Mouse (Mus musculus) liver, adult (tissue): ENCODE data around the gene Rxylt1.

Experiments used
- GATA4 ChIP-seq: IDR thresholded peaks from 2 replicates; pipeline ENCODE4 v1.6.1; 2014; ENCODE audit warnings: mild to moderate bottlenecking, low read length; ENCODE audit not compliant: insufficient replicate concordance

Rxylt1 gene

GRCm38 (mm10) chr10:122096980-122097844 is at the start of gene Rxylt1:
Gene Rxylt1, minus strand, starts transcription at chr10:122097371.
- TF ChIP-seq GATA4 = no peak

DNA sequence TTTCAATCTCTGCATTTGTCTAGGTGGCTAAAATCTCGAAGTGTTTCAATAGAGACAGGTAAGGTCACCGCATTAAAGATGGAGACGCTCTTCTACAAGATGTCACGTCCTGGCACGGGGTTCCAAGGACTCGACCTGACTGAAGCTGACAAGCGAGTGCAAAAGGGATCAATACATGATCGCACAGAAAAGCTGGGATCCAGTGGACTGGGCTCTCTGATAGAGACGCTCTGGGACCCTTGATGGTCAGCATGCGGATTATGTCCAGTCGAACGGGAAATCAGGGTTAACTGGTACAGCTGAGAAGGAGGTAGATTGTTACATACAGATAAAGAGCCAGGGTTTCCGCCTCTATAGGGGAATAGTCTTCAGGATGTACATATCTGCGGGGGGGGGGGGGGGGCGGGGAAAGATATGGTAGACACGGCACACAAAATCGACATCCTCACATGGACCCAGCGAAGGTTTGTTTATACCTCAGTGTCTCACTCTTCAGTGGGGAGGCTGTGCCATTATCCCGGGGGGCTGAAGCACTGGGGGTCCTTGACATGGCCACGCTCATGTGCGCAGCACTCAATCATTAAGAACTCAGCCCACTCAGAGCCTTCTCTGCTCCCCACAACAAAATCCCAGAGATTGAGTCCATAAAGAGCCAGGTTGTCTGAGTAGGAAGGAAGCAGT is 24.3 kb upstream of the Rxylt1 start:
- no peak for TF ChIP-seq GATA4

DNA sequence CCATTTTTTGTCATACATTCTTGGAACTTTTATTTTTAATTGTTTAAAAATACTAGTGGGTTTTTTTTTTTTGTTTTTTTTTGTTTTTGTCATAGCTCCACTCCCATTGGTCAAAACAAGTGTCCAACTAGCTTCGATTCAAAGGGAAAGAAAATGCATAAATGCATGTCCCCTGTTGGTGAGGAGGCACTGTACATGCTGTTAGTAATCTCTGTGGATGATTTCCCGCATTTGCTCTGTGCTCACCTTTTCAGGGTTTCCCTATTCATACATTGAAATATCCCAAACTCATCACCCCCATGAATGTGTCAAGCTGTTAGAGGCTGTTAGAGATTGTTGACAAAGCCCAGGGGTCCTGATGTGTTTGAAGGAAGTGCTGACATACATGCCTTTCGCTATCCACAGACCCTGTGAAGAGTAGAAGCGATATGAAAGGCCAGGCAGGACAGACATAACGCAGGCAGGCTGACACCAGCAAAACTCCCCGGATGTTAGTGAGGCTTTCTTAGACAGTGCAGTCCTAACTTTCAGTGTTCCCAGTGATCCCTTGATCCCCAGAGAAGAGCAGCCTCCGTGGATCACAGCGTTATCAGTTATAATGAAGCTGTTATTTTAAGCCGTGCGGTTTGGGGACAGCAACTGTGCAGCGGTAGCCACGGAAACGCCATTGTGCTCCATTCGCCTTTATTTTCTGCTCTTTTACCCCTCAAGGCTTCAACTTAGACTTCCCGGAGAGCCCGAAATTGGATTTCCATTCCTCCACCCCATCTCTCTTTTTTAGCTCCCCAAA is 23.5 kb upstream of the Rxylt1 start:
- no peak for TF ChIP-seq GATA4

- no peak for TF ChIP-seq GATA4
These were observed 22.3 kb upstream of the Rxylt1 start for GRCm38 (mm10) chr10:122119451-122119850.

DNA sequence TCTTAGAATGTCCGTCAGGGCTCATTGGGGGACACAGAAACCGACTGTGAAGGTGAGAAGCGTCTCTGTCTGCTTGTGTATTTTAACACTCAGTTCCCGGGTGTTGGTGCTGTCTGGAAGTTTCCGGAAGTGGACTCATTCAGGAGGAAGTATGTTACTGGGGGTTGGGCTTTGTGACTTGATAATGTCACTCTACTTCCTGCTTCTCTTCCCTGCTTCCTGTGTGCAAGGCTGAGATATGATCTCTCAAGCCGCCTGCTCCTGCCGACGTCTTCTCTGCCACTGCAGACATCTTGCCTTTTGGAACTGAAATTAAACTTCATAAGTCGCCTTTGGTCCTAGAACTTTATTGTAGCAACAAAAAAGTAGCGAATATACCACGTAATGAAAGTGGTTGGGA is 19.5 kb upstream of the Rxylt1 start:
- TF ChIP-seq GATA4 = no peak

- TF ChIP-seq GATA4 = no peak
These were observed 9.5 kb upstream of the Rxylt1 start for GRCm38 (mm10) chr10:122106633-122107028.

GRCm38 (mm10) chr10:122105889-122106632 is 8.9 kb upstream of the Rxylt1 start:
- TF ChIP-seq GATA4 = no peak

- no peak for TF ChIP-seq GATA4
These were observed 8.2 kb upstream of the Rxylt1 start for GRCm38 (mm10) chr10:122105407-122105806.

GRCm38 (mm10) chr10:122102675-122103074 is 5.5 kb upstream of the Rxylt1 start:
- TF ChIP-seq GATA4 = no peak

GRCm38 (mm10) chr10:122096462-122096979 is 650 bp downstream of the Rxylt1 start:
- no peak for TF ChIP-seq GATA4

DNA sequence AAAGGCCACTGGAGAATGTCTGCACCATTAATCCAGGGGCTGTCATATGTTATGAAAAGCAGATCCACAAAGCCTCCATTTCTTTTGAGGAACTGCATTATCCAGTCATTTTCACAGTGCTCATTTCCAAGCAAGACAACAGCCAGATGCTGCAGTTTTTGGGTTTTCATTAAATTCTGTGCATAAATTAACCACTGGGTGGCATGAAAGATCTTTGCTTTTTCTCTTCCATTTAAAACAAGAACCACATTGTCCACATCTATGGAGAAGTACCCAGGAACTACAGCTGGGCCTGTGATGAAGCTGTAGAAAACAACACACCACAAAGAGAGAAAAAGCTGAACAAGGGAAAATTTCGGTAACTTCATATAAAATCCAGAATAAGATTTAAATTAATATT is 6.7 kb downstream of the Rxylt1 start:
- TF ChIP-seq GATA4 = no peak

DNA sequence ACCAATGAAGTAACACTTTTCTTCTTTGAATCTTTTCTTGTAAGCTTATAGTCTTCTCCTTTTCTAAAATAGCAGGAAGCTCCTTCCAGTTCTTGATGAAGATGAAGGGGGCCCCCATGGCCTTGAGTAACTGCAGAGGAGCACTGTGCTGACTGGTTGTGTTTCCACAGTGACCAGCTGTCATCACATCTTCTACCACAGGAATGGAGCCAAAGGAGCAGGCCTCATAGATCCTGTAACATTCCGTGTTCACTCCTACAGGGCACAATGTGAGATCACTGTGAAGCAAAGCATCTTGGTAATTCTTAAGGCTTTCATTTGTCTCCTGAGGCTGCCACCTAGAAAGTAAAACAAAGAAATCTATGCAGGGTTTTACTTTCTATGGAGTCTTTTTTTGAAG is 15.8 kb downstream of the Rxylt1 start:
- no peak for TF ChIP-seq GATA4

- no peak for TF ChIP-seq GATA4
These were observed 28.0 kb downstream of the Rxylt1 start for GRCm38 (mm10) chr10:122069153-122069552.

DNA sequence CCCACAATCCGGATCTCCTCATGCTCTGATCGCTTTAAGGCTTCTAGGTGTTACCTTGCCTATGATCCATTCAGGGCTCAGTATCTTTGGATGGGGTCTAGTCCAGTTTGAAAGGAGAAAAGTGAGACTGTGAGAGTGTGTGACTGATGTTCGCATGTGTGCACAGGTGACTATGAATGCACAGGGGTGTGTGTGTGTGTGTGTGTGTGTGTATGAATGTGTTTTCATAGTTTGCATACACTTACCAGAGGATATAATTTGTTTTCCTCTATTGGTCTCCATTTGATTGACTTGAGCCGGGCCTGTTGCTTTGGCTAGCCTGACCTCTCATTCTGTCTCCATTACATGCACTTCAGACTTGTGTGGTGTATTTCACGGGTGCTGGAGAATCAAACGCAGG is 41.3 kb downstream of the Rxylt1 start:
- no peak for TF ChIP-seq GATA4

DNA sequence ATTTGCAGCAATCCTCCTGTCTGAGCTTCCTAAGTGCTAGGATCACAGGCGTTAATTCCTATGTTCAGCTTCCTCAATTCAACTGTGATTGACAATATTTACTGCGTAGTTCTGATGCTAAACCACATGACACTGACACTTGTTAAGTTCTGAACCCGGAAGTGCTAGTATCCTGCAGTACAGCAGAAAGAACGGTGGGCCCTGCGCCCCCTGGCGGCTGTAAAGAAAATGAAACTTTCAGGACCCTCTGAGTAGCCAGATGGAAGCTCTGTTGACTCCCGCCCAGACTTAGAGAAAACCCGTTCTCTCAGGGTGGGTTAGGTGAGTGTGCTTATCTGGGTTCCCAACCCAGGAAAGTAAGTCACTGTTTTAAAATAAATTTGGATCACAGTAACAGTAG is 42.6 kb downstream of the Rxylt1 start:
- TF ChIP-seq GATA4 = no peak
